ENCODE assay signal across 8 mouse cellular contexts in the genomic region with DNA sequence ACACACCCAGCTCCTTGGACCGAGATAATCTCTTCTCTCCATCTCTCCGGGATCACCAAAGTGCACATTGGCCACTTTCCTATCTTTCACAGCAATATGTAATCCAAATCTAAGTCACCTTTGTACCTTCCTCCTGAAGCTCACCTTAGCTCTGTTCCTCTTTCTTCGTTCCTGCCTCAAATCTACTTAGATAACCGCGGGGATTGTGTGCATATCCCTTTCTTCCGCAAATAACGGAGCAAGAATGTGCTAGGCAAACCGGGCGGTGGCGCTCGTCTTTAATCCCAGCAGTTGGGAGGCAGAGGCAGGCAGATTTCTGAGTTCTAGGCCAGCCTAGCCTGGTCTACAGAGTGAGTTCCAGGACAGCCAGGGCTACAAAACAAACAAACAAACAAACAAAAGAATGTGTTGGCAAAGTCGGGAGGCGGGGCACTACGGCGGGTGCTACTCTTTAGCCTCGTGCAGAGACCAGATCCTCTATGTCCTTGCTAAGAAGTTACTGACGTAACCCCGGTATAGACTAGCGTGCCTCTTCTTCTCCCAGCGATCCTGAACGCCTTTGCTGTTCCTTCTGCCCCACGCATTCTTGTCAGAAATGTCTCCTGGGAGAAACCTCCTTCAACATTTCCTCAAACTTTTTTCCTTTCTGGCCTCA. TPM values are rescaled to one million over a fixed set of nuclear protein-coding genes. Genes with fewer than 3 reads are reported as not detected.
DNase-seq lines count a peak whose midpoint lies in the region; ATAC-seq and TF ChIP-seq lines count a peak whose summit lies in the region.

No protein-coding gene starts in this region.

- 38% methylated on average over 22 of the region's 22 CpGs for WGBS in forebrain, embryonic 14.5 days
- 34% methylated on average over 22 of the region's 22 CpGs for WGBS in limb, embryonic 11.5 days
- WGBS in midbrain, embryonic 14.5 days: 37% methylated on average over 22 of the region's 22 CpGs

- H3K27me3 ChIP-seq in forebrain, embryonic 14.5 days (replicated peaks; ENCODE audit: control insufficient read depth, insufficient read depth, low read length): no peaks in the 10 kb centered on the region
- no peaks in the 10 kb centered on the region for H3K27me3 ChIP-seq in limb, embryonic 11.5 days (ENCODE audit: control insufficient read depth, insufficient read depth, low read length)
- no peaks in the 10 kb centered on the region for H3K27me3 ChIP-seq in midbrain, embryonic 14.5 days (ENCODE audit: control insufficient read depth, insufficient read depth, low read length)

- no peak overlapping the region; the same call in 1 of the 2 replicates for H3K27ac ChIP-seq in ES-E14 (ENCODE audit: insufficient read depth, low read depth, low read length, poor library complexity, severe bottlenecking)
- peak overlapping the region; percentile 89 for H3K27ac ChIP-seq in forebrain, embryonic 14.5 days (ENCODE audit: low read depth, low read length)
- no peak overlapping the region; the same call in 1 of the 2 replicates for H3K27ac ChIP-seq in limb, embryonic 11.5 days (replicated peaks; ENCODE audit: low read depth, low read length)
- H3K27ac ChIP-seq in midbrain, embryonic 14.5 days (replicated peaks; ENCODE audit: low read depth, low read length): peak overlapping the region; percentile 91

- H3K4me2 ChIP-seq in forebrain, embryonic 14.5 days (ENCODE audit: low read length): peak overlapping the region; percentile 97
- peak overlapping the region; percentile 72 for H3K4me2 ChIP-seq in limb, embryonic 11.5 days (ENCODE audit: low read depth, severe bottlenecking)
- peak overlapping the region; percentile 65 for H3K4me2 ChIP-seq in midbrain, embryonic 14.5 days (ENCODE audit: low read length)

- in situ Hi-C loops in ES-E14 (cut with MboI; ENCODE audit: low sequenced_read_pairs in 2 of 2, unreplicated experiment in 2 of 2): no loop called here

- H3K36me3 ChIP-seq in ES-E14 (ENCODE audit: control insufficient read depth, insufficient read depth, low read length, poor library complexity, severe bottlenecking): peaks cover 15% of the 10 kb centered on the region
- peaks cover 59% of the 10 kb centered on the region for H3K36me3 ChIP-seq in forebrain, embryonic 14.5 days (ENCODE audit: control insufficient read depth, insufficient read depth, low read length)
- H3K36me3 ChIP-seq in limb, embryonic 11.5 days (ENCODE audit: control insufficient read depth, insufficient read depth, low read length): peaks cover 12% of the 10 kb centered on the region
- H3K36me3 ChIP-seq in midbrain, embryonic 14.5 days (ENCODE audit: control insufficient read depth, insufficient read depth, low read length): peaks cover 40% of the 10 kb centered on the region

- peak overlapping the region; percentile 65 to 94 for H3K4me3 ChIP-seq in ES-E14 (ENCODE audit: insufficient read depth in 1 of 2, low read depth in 1 of 2, low read length in 2 of 2, poor library complexity in 1 of 2, severe bottlenecking in 1 of 2)
- peak overlapping the region; percentile 87 for H3K4me3 ChIP-seq in forebrain, embryonic 14.5 days (ENCODE audit: low read depth, low read length)
- H3K4me3 ChIP-seq in limb, embryonic 11.5 days (ENCODE audit: low read depth, low read length): peak overlapping the region; percentile 91
- peak overlapping the region; percentile 94 for H3K4me3 ChIP-seq in midbrain, embryonic 14.5 days (replicated peaks; ENCODE audit: low read depth, low read length)

- H3K9me3 ChIP-seq in ES-E14 (ENCODE audit: control insufficient read depth, insufficient read depth, low read depth, low read length): no peaks in the 10 kb centered on the region
- no peaks in the 10 kb centered on the region for H3K9me3 ChIP-seq in forebrain, embryonic 14.5 days (replicated peaks; ENCODE audit: control insufficient read depth, low read length)
- no peaks in the 10 kb centered on the region for H3K9me3 ChIP-seq in limb, embryonic 11.5 days (ENCODE audit: control insufficient read depth, low read length)
- H3K9me3 ChIP-seq in midbrain, embryonic 14.5 days (ENCODE audit: control insufficient read depth, low read length): no peaks in the 10 kb centered on the region

- ATAC-seq in forebrain, embryonic 14.5 days: peak; percentile 25
- ATAC-seq in limb, embryonic 11.5 days (ENCODE audit: insufficient number of reproducible peaks, low FRiP score, low TSS enrichment, low read depth): peak; percentile 21
- ATAC-seq in midbrain, embryonic 14.5 days (ENCODE audit: low FRiP score, low TSS enrichment): 0 out of 2 replicates have a peak, but pooled peaks have one; percentile 9

- DNase-seq in cerebellum, adult 18-20 months: peak; percentile 30 to 41
- no peak for DNase-seq in cerebellum, postnatal 4 days (ENCODE audit: low spot score in 2 of 2)
- no peak for DNase-seq in ES-E14 (ENCODE audit: low read depth, low spot score)
- peak; percentile 4 for DNase-seq in forebrain, embryonic 14.5 days (ENCODE audit: low spot score)
- no peak for DNase-seq in limb, embryonic 11.5 days (ENCODE audit: low spot score)
- peak; percentile 8 for DNase-seq in midbrain, embryonic 14.5 days
- DNase-seq in right cerebral cortex, postnatal 36 days (ENCODE audit: low spot score in 2 of 2): no peak
- DNase-seq in layer of hippocampus, postnatal 14 days (ENCODE audit: low spot score in 2 of 2): no peak

- peaks cover 2 to 3% of the 10 kb centered on the region in 2 experiments; a peak in 2 of 4 replicates for H3K4me1 ChIP-seq in ES-E14 (ENCODE audit: control insufficient read depth in 2 of 2, insufficient read depth in 2 of 2, low read length in 2 of 2, poor library complexity in 1 of 2)
- H3K4me1 ChIP-seq in forebrain, embryonic 14.5 days (ENCODE audit: control insufficient read depth, insufficient read depth, low read length): peaks cover 15% of the 10 kb centered on the region
- peaks cover 5% of the 10 kb centered on the region; the same call in 1 of the 2 replicates for H3K4me1 ChIP-seq in limb, embryonic 11.5 days (ENCODE audit: control insufficient read depth, insufficient read depth, low read length)
- peaks cover 13% of the 10 kb centered on the region for H3K4me1 ChIP-seq in midbrain, embryonic 14.5 days (ENCODE audit: control insufficient read depth, insufficient read depth, low read length)

- H3K9ac ChIP-seq in ES-E14 (ENCODE audit: insufficient read depth, low read depth, low read length, poor library complexity, severe bottlenecking): peak overlapping the region; percentile 57
- H3K9ac ChIP-seq in forebrain, embryonic 14.5 days (ENCODE audit: low read length): peak overlapping the region; percentile 73
- peak overlapping the region; percentile 69 for H3K9ac ChIP-seq in limb, embryonic 11.5 days (ENCODE audit: low read length)
- peak overlapping the region; percentile 58 for H3K9ac ChIP-seq in midbrain, embryonic 14.5 days (replicated peaks; ENCODE audit: low read length)

TF ChIP-seq in ES-E14, 5 proteins besides CTCF, POLR2A, EP300 and RAD21:
- no peak for TF ChIP-seq ZNF384 (IDR thresholded peaks at IDR 0.05; ENCODE audit: low read depth, low read length)
- TF ChIP-seq HCFC1 (IDR thresholded peaks at IDR 0.05; ENCODE audit: borderline replicate concordance, insufficient read depth, low read length): no peak
- TF ChIP-seq MAFK (IDR thresholded peaks at IDR 0.05; ENCODE audit: insufficient read depth, low read depth, low read length): no peak
- TF ChIP-seq CHD2 (IDR thresholded peaks at IDR 0.05; ENCODE audit: low read depth, low read length): no peak
- no peak for TF ChIP-seq ZC3H11A (IDR thresholded peaks at IDR 0.05; ENCODE audit: borderline replicate concordance, low read depth, low read length)

RNA-seq across cellular contexts. Expression of a gene that starts 0.7 kb away (rescaled TPM):
- total RNA-seq in ES-E14 (2012; rRNA removed): 107 and 138 TPM in 2 replicates
- 304 and 325 TPM in 2 replicates for polyA plus RNA-seq in forebrain, embryonic 14.5 days (2014; fragmentation: Nextera tagmentation; extraction: Ambion mirVana)
- polyA plus RNA-seq in limb, embryonic 11.5 days (2014; fragmentation: Nextera tagmentation; extraction: Ambion mirVana): 409 and 410 TPM in 2 replicates
- 331 and 345 TPM in 2 replicates for polyA plus RNA-seq in midbrain, embryonic 14.5 days (2014; fragmentation: Nextera tagmentation; extraction: Ambion mirVana)
- total RNA-seq in layer of hippocampus, postnatal 14 days (2021): 100 to 1,000 TPM; 133 to 141 TPM

RNA-seq across cellular contexts. Expression of a gene that starts 12.8 kb away (rescaled TPM):
- 38.0 and 42.9 TPM in 2 replicates for total RNA-seq in ES-E14 (2012; rRNA removed)
- 31.5 and 31.8 TPM in 2 replicates for polyA plus RNA-seq in forebrain, embryonic 14.5 days (2014; fragmentation: Nextera tagmentation; extraction: Ambion mirVana)
- polyA plus RNA-seq in limb, embryonic 11.5 days (2014; fragmentation: Nextera tagmentation; extraction: Ambion mirVana): 90.0 and 91.7 TPM in 2 replicates
- polyA plus RNA-seq in midbrain, embryonic 14.5 days (2014; fragmentation: Nextera tagmentation; extraction: Ambion mirVana): 26.9 and 27.7 TPM in 2 replicates
- 10 to 100 TPM; 25.4 to 28.0 TPM for total RNA-seq in layer of hippocampus, postnatal 14 days (2021)

RNA-seq across cellular contexts. Expression of a gene that starts 29.2 kb away (rescaled TPM):
- 1.2 and 1.8 TPM in 2 replicates for total RNA-seq in ES-E14 (2012; rRNA removed)
- polyA plus RNA-seq in forebrain, embryonic 14.5 days (2014; fragmentation: Nextera tagmentation; extraction: Ambion mirVana): 2.3 and 3.5 TPM in 2 replicates
- 1.7 and 2.4 TPM in 2 replicates for polyA plus RNA-seq in limb, embryonic 11.5 days (2014; fragmentation: Nextera tagmentation; extraction: Ambion mirVana)
- 4.2 and 6.1 TPM in 2 replicates for polyA plus RNA-seq in midbrain, embryonic 14.5 days (2014; fragmentation: Nextera tagmentation; extraction: Ambion mirVana)
- 1 to 10 TPM; 5.2 to 8.1 TPM for total RNA-seq in layer of hippocampus, postnatal 14 days (2021)

RNA-seq across cellular contexts. Expression of a gene that starts 56.4 kb away (rescaled TPM):
- total RNA-seq in ES-E14 (2012; rRNA removed): 23.4 and 38.2 TPM in 2 replicates
- polyA plus RNA-seq in forebrain, embryonic 14.5 days (2014; fragmentation: Nextera tagmentation; extraction: Ambion mirVana): 8.3 and 16.9 TPM in 2 replicates
- 23.9 and 26.3 TPM in 2 replicates for polyA plus RNA-seq in limb, embryonic 11.5 days (2014; fragmentation: Nextera tagmentation; extraction: Ambion mirVana)
- 22.7 and 22.8 TPM in 2 replicates for polyA plus RNA-seq in midbrain, embryonic 14.5 days (2014; fragmentation: Nextera tagmentation; extraction: Ambion mirVana)
- 10 to 100 TPM; 27.8 to 32.3 TPM for total RNA-seq in layer of hippocampus, postnatal 14 days (2021)

RNA-seq across cellular contexts. Expression of a gene that starts 56.5 kb away (rescaled TPM):
- 12.8 and 16.6 TPM in 2 replicates for total RNA-seq in ES-E14 (2012; rRNA removed)
- polyA plus RNA-seq in forebrain, embryonic 14.5 days (2014; fragmentation: Nextera tagmentation; extraction: Ambion mirVana): 54.7 and 56.5 TPM in 2 replicates
- polyA plus RNA-seq in limb, embryonic 11.5 days (2014; fragmentation: Nextera tagmentation; extraction: Ambion mirVana): 64.1 and 67.3 TPM in 2 replicates
- 60.5 and 62.7 TPM in 2 replicates for polyA plus RNA-seq in midbrain, embryonic 14.5 days (2014; fragmentation: Nextera tagmentation; extraction: Ambion mirVana)
- total RNA-seq in layer of hippocampus, postnatal 14 days (2021): 10 to 100 TPM; 71.8 to 73.5 TPM

Comparison
In these comparisons a context has a peak if more than half of its experiments do, and no peak if none do; other contexts are left out.
1. DNase-seq: peak in cerebellum, adult 18-20 months (2 of 2), forebrain, embryonic 14.5 days (single experiment) and midbrain, embryonic 14.5 days (single experiment); none in cerebellum, postnatal 4 days (0 of 2), ES-E14 (single experiment), limb, embryonic 11.5 days (single experiment), right cerebral cortex, postnatal 36 days (0 of 2) and layer of hippocampus, postnatal 14 days (0 of 2).
2. H3K27ac ChIP-seq: peak in forebrain, embryonic 14.5 days (single experiment) and midbrain, embryonic 14.5 days (single experiment); none in ES-E14 (single experiment) and limb, embryonic 11.5 days (single experiment).
3. Peak in every context shown above with its lines, with median percentiles within 50 percentile points of each other: H3K4me3 ChIP-seq, H3K9ac ChIP-seq, ATAC-seq and H3K4me2 ChIP-seq.